Mouse (Mus musculus) neural tube, embryonic 10.5 days (tissue): ENCODE results near the gene Bpifa1.
A peak's percentile ranks its signal among the peaks of the same experiment; 100 is the strongest.
"Not testable (repeated sequence)": the region's sequence is repeated elsewhere in the genome, so short reads cannot be mapped to it uniquely, and the experiment has no call there.

Experiments used
- DNase-seq: peaks from one replicate; pipeline ENCODE4 v3.0.0-alpha.2; 2017; ENCODE audit warnings: low spot score; ENCODE audit errors: extremely low spot score

The Bpifa1 gene

GRCm38 (mm10) chr2:154142580-154142979 lies at the start of gene Bpifa1:
Gene Bpifa1, plus strand, starts transcription at chr2:154142880.
- no peak for DNase-seq

- no peak for DNase-seq
These were observed 44.9 kb upstream of the Bpifa1 start for GRCm38 (mm10) chr2:154097734-154098133.

- no peak for DNase-seq
These were observed 25.3 kb upstream of the Bpifa1 start for GRCm38 (mm10) chr2:154117381-154117780.

- DNase-seq: no peak
These were observed 12.6 kb upstream of the Bpifa1 start, which contains the start of gene Bpifa3 for GRCm38 (mm10) chr2:154130120-154130519. Gene Bpifa3, plus strand, starts transcription at chr2:154130336.

GRCm38 (mm10) chr2:154143735-154144134 lies 1.1 kb downstream of the Bpifa1 start:
- no peak for DNase-seq

- no peak for DNase-seq
These were observed 4.8 kb downstream of the Bpifa1 start for GRCm38 (mm10) chr2:154147496-154147895.

- peak; percentile 56 for DNase-seq
These were observed 15.8 kb downstream of the Bpifa1 start for GRCm38 (mm10) chr2:154158433-154158832.

GRCm38 (mm10) chr2:154162307-154162706 lies 19.6 kb downstream of the Bpifa1 start, which contains the start of gene Bpifa5:
Gene Bpifa5, plus strand, starts transcription at chr2:154162607.
- no peak for DNase-seq

- DNase-seq: no peak
These were observed 20.6 kb downstream of the Bpifa1 start for GRCm38 (mm10) chr2:154163306-154163705.

GRCm38 (mm10) chr2:154169172-154169571 lies 26.5 kb downstream of the Bpifa1 start:
- no peak for DNase-seq

GRCm38 (mm10) chr2:154171621-154172020 lies 28.9 kb downstream of the Bpifa1 start:
- no peak for DNase-seq

- peak; percentile 20 for DNase-seq
These were observed 30.6 kb downstream of the Bpifa1 start for GRCm38 (mm10) chr2:154173313-154173712.

- not testable (repeated sequence) for DNase-seq
These were observed 39.2 kb downstream of the Bpifa1 start for GRCm38 (mm10) chr2:154181900-154182299.

- not testable (repeated sequence) for DNase-seq
These were observed 40.4 kb downstream of the Bpifa1 start for GRCm38 (mm10) chr2:154183061-154183460.

- no peak for DNase-seq
These were observed 42.6 kb downstream of the Bpifa1 start for GRCm38 (mm10) chr2:154185319-154185718.

GRCm38 (mm10) chr2:154185748-154186147 lies 43.1 kb downstream of the Bpifa1 start:
- no peak for DNase-seq

- no peak for DNase-seq
These were observed 44.8 kb downstream of the Bpifa1 start for GRCm38 (mm10) chr2:154187468-154187867.

- DNase-seq: no peak
These were observed 47.3 kb downstream of the Bpifa1 start for GRCm38 (mm10) chr2:154189877-154190434.

GRCm38 (mm10) chr2:154190546-154191258 lies 48.0 kb downstream of the Bpifa1 start, which contains the start of gene Bpifb1:
Gene Bpifb1, plus strand, starts transcription at chr2:154190818.
- no peak for DNase-seq

- no peak for DNase-seq
These were observed 49.5 kb downstream of the Bpifa1 start for GRCm38 (mm10) chr2:154192141-154192540.

- no peak for DNase-seq
These were observed 50.4 kb downstream of the Bpifa1 start for GRCm38 (mm10) chr2:154193071-154193470.

GRCm38 (mm10) chr2:154193994-154194504 lies 51.4 kb downstream of the Bpifa1 start:
- DNase-seq: no peak

GRCm38 (mm10) chr2:154197036-154197435 lies 54.4 kb downstream of the Bpifa1 start:
- DNase-seq: no peak
